Mouse (Mus musculus) forebrain, embryonic 10.5 days (tissue): ENCODE results near the gene Lyrm1. TPM values are rescaled to one million over a fixed set of nuclear protein-coding genes. Genes with fewer than 3 reads are reported as not detected.

Experiments
- DNase-seq: peaks from one replicate; pipeline ENCODE4 v3.0.0-alpha.2; 2017; ENCODE audit warnings: low spot score; ENCODE audit errors: extremely low spot score
- H3K27ac ChIP-seq: fragments of 300-500 bp; sonication (generic); 2 replicates; pipeline ENCODE4 v1.5.1; 2016; ENCODE audit warnings: mild to moderate bottlenecking
- H3K27me3 ChIP-seq: fragments of 300-500 bp; sonication (generic); 2 replicates; pipeline ENCODE4 v1.6.1; 2016; ENCODE audit warnings: mild to moderate bottlenecking; ENCODE audit not compliant: poor library complexity, severe bottlenecking
- H3K36me3 ChIP-seq: fragments of 300-500 bp; sonication (generic); replicated peaks from 2 replicates; pipeline ENCODE4 v1.6.1; 2016; ENCODE audit warnings: mild to moderate bottlenecking, moderate library complexity
- H3K4me1 ChIP-seq: fragments of 300-500 bp; sonication (generic); 2 replicates; pipeline ENCODE4 v1.6.1; 2016
- H3K4me3 ChIP-seq: fragments of 300-500 bp; sonication (generic); 2 replicates; pipeline ENCODE4 v1.5.1; 2016; ENCODE audit warnings: mild to moderate bottlenecking, moderate library complexity
- H3K9me3 ChIP-seq: fragments of 300-500 bp; sonication (generic); 2 replicates; pipeline ENCODE4 v1.6.1; 2016; ENCODE audit warnings: mild to moderate bottlenecking, moderate library complexity
- WGBS: fragments of 180-500 bp; shearing (Covaris S2); methylation state at CpG from one replicate; pipeline ENCODE4 v1.1.7; 2016; 5-methylcytosine and 5-hydroxymethylcytosine counted together
- polyA plus RNA-seq: library from polyadenylated mRNA; unstranded; fragments of >200 nt; fragmentation: Nextera tagmentation; extraction: Ambion mirVana; gene quantifications from 2 replicates; pipeline ENCODE4 v1.2.1, GENCODE M21; 2016

Gene Lyrm1
- polyA plus RNA-seq, 1 experiment from 2014 or later: 8.7 TPM

DNA sequence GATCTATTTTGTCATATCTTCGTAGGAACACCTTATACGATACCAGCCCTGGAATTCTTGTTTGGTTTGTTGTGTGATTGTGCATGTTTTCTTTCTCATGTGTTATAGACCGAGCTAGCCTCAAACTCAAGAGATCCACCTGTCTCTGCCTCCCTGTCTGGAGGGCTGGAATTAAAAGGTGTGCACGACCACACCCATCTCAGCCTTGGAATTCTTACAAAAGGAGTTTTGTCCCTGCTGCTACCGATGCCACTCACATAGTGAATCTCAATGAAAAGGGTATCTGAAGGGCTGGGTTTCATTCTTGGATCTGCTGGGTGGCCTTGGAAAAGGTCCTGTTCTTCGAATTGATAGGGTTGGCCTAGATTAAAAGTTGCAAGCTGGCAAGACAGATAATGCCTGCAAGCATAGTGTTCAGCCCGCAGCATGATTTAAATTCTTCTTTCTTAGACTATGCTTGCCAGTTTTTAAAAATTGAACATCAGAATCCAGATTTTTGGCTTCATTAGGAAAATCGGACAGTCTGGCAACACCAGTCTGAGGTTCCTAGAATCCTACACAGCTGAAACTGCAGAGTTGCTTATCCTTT lies 2.0 kb downstream of the Lyrm1 start:
- DNase-seq: no peak
- WGBS: 93% methylated on average over 8 of the region's 8 CpGs
- no peaks in the 10 kb centered on the region for H3K9me3 ChIP-seq
- no peak overlapping the region for H3K4me3 ChIP-seq
- H3K27me3 ChIP-seq: no peaks in the 10 kb centered on the region
- no peaks in the 10 kb centered on the region for H3K36me3 ChIP-seq
- H3K27ac ChIP-seq: no peak overlapping the region
- peaks cover 24% of the 10 kb centered on the region for H3K4me1 ChIP-seq

DNA sequence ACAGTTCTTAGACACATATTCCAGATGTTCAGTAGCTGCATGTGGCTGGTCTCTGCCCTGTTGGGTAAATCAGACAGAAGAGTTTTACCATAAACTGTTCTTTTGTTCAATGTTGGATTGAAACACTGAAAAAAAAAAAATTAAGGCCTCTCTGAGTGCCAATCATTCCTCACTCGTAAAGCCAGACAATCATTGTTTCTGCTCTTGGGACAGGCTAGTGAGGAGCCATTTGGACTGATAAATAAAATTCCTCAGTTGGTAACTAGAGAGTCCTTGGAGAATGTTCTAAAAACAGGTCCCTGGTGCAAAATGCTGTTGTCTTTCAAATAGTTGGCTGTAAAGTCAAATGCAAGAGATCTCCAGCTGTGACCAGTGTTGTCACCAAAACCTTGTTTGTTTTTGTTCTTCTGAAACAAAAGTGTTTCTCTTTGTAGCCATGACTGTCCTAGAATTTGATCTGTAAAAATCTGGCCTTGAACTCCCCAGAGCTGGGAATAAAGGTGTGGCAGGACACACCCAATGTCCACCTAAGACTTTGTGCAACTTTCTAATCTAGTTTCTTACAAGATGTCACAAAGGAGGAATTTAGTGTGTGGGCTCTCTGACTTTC lies 2.7 kb downstream of the Lyrm1 start:
- Histone ChIP-seq H3K36me3 (no peaks in the 10 kb centered on the region), H3K4me1 (peaks cover 24% of the 10 kb centered on the region), H3K27ac (no peak overlapping the region), H3K9me3 (no peaks in the 10 kb centered on the region), H3K4me3 (no peak overlapping the region), H3K27me3 (no peaks in the 10 kb centered on the region)
- DNase-seq: no peak
- WGBS: 86% methylated on average over 1 of the region's 1 CpGs

DNA sequence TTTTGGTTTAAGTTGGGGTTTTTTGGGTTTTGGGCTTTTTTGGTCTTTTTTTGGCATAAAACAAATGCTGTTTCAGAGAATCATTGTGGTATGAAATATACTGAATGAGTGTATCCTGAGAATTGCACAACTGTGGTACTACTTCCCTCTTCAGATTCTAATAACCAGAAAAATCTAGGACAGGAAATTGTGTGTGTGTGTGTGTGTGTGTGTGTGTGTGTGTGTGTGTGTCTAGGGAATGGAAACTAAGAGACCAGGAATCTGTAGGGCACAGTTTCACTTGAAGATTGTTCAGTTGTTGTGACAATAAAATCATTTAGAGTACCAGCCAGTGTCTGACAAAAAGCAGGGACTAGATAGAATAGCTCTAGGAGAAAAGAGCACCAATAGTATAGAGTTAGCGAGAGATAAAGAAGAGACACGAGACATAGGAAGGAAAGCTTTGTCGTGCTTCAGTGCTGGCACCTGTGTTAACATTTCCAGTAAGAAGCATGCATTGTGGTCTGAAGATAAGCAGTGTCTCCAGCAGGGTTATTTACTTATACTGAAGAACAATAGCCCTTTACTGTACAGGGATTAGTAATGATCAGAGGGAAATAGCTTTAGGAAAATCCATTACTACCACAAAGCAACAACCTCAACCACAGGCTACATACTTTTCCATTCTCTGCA lies 3.9 kb downstream of the Lyrm1 start:
- H3K27ac ChIP-seq: no peak overlapping the region
- no peak for DNase-seq

DNA sequence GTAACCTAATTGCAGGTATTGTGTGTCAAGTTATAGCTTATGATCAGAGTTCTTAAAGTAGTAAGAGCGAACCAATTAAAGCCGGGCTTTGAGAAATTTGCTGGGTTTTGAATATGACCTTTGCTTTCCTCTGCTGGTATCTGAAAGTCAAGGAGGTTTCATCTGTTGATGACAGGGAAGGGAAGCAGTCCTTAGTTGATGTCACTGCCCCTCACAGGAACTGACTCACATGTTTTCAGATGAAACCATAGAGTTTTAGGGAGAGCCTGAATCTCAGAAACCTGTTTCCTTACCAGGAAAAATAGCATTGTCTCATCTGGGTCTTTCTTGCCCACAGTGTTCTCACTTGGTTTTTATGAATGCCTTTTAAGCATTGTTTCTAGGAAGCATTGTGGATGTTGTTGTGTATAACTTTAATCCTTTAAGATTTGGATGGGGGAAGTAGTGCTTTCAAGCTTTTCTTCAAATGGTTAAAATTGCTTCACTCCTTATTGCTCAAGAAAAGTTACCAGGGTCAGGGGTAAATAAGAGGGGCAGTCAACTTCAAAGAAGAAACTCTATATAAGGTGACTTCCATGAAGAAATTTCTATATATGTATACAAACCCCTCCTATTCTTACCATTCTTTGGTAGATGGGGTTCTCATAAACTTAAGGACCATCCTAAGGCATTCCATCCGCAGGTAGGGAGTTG lies 11.0 kb downstream of the Lyrm1 start:
- Histone ChIP-seq H3K9me3 (no peaks in the 10 kb centered on the region), H3K4me1 (no peaks in the 10 kb centered on the region), H3K27me3 (no peaks in the 10 kb centered on the region), H3K27ac (no peak overlapping the region), H3K36me3 (no peaks in the 10 kb centered on the region), H3K4me3 (no peak overlapping the region)
- no peak for DNase-seq
- WGBS: 91% methylated on average over 3 of the region's 3 CpGs

More for the DNA sequence above, 3.9 kb downstream of the Lyrm1 start:
- peaks cover 18% of the 10 kb centered on the region for H3K4me1 ChIP-seq
- no peaks in the 10 kb centered on the region for H3K9me3 ChIP-seq
- H3K36me3 ChIP-seq: no peaks in the 10 kb centered on the region
- WGBS: 84% methylated on average over 3 of the region's 3 CpGs
- no peaks in the 10 kb centered on the region for H3K27me3 ChIP-seq
- H3K4me3 ChIP-seq: no peak overlapping the region

DNA sequence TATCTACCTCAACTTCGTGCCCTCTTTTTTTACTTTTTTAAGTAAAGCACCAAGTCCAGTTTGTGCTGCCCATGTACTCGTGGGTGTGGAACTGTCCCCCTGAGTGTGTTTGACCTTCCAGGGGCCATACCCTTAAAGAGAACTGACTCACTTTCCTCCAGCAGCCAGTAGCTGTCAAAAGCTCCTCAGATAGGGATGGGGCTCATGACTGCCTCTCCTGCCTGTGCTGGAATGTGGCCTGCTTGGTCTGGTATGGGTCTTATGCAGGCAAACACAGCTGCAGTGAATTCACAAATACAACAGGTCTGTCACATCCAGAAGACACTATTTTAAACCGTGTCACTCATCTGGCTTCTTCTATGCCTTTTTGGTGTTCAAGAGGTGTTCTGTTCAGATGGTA lies 16.1 kb downstream of the Lyrm1 start:
- DNase-seq: no peak
- 76% methylated on average over 3 of the region's 3 CpGs for WGBS
- Histone ChIP-seq H3K36me3 (no peaks in the 10 kb centered on the region), H3K4me3 (no peak overlapping the region), H3K27me3 (no peaks in the 10 kb centered on the region), H3K4me1 (no peaks in the 10 kb centered on the region), H3K27ac (no peak overlapping the region), H3K9me3 (no peaks in the 10 kb centered on the region)

DNA sequence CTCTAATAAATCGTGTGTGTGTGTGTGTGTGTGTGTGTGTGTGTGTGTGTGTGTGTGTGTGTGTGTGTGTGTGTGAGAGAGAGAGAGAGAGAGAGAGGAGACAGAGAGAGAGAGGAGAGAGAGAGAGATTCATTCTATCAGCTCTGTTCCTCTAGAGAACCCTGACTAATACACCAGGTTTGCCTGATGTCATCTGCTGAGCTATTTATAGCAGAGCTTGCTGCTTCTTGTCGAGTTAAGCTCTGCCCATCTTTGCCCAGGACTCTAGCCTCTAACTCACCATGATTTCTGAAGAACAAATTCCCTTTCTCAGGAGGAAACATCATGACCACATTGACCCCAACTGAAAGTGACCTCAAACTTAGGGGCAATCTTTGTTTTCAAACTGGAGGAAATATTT lies 24.8 kb downstream of the Lyrm1 start:
- no peaks in the 10 kb centered on the region for H3K27me3 ChIP-seq
- H3K4me1 ChIP-seq: no peaks in the 10 kb centered on the region
- no peak for DNase-seq
- no peaks in the 10 kb centered on the region for H3K36me3 ChIP-seq
- H3K27ac ChIP-seq: no peak overlapping the region
- 66% methylated on average over 2 of the region's 2 CpGs for WGBS
- H3K4me3 ChIP-seq: no peak overlapping the region
- H3K9me3 ChIP-seq: no peaks in the 10 kb centered on the region

DNA sequence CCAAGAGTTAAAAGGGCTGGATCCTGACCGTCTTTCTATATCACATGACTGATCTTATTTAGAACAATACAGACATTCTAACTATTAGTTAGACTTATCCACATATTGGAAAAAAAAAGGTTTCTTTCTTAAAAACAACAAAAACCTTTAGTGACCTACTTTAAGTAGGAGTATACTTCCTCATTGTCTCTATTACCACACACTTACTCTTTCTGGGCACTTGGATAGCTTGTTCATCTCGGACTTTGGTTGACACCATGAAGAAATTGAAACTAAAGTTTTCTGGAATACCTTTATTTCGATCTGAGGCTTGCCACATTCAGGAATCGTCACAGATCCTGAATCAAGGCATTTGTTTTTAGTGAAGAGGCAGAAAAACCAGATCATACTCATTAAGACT lies 25.4 kb downstream of the Lyrm1 start:
- WGBS: 84% methylated on average over 4 of the region's 4 CpGs
- Histone ChIP-seq H3K4me1 (no peaks in the 10 kb centered on the region), H3K27me3 (no peaks in the 10 kb centered on the region)

DNA sequence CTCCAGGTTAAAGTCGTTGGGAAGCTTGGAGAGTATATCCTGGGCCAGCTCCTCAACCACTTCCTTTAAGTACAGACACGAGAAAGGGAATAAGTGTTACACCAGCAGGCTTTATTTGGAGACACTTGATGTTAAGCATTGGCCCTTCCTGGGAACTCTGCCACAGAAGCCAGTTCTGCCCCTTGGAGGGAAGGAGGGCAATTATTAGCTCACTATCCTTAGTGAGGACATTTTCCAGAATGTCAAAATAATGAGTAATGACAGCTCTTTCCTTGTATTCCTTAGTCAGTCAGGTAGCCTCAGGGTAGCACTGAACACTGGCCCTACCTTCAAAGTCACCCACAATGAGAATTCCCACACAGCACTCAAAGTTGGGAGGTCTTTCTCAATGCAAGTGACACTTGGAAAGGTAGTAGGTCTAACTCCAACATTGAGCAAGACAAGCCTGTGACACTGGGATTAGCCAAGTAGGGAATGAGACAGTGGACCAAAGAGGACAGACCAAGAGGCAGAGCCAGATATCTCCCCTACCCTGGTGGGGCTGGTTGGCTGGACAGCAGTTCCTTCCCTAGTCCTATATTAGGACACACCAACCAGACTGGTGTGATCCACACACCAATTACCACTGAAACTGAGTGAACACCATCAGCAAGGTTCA lies 33.3 kb downstream of the Lyrm1 start:
- no peak for DNase-seq
- no peaks in the 10 kb centered on the region for H3K4me1 ChIP-seq
- no peaks in the 10 kb centered on the region for H3K36me3 ChIP-seq
- H3K27me3 ChIP-seq: no peaks in the 10 kb centered on the region
- no peak overlapping the region for H3K4me3 ChIP-seq
- 80% methylated on average over 2 of the region's 2 CpGs for whole genome bisulfite sequencing
- H3K27ac ChIP-seq: no peak overlapping the region
- no peaks in the 10 kb centered on the region for H3K9me3 ChIP-seq

More for the DNA sequence above, 25.4 kb downstream of the Lyrm1 start:
- H3K9me3 ChIP-seq: no peaks in the 10 kb centered on the region
- H3K4me3 ChIP-seq: no peak overlapping the region
- DNase-seq: no peak
- H3K27ac ChIP-seq: no peak overlapping the region
- H3K36me3 ChIP-seq: no peaks in the 10 kb centered on the region

DNA sequence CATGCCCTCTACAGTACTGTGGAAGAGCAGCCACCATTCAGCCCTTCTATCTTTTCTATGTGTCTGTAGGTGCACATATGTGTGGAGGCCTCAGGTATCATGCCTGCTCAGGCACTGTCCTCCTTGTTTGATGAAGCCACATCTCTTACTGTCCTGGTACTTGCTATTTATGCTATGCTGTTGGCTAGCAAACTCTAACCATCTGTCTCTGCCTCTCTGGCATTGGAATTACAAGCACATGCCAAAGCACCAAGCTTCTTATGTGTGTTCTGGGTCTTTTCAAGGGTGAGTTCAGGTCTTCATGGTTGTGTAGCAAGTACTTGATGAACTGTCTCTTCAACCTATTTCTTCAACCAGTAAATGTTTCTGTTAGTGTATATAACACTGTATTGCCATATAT lies 40.7 kb downstream of the Lyrm1 start:
- no peaks in the 10 kb centered on the region for H3K36me3 ChIP-seq
- no peak for DNase-seq
- H3K27me3 ChIP-seq: no peaks in the 10 kb centered on the region
- H3K27ac ChIP-seq: no peak overlapping the region
- H3K9me3 ChIP-seq: no peaks in the 10 kb centered on the region
- no peaks in the 10 kb centered on the region for H3K4me1 ChIP-seq
- no peak overlapping the region for H3K4me3 ChIP-seq

DNA sequence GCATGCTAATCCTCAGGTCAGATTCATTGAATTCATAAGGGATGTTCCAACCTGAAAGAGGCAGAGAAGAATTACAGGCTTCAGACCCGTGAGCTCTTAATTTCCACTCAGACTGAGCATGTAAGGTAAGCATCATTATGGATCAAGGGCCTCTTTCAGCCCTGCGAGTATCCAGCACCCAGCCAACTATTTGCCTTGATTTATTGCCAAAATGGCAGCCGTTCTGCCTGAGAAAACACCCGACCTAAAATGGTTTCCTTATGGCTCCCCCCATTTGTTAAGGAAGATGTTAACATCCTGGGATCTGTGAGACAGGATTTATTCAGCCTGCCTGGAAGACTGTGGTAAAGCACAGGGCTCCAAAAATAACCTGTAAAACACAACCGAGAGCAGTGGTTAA lies 41.4 kb downstream of the Lyrm1 start:
- H3K27ac ChIP-seq: no peak overlapping the region
- no peaks in the 10 kb centered on the region for H3K9me3 ChIP-seq
- no peak overlapping the region for H3K4me3 ChIP-seq
- H3K36me3 ChIP-seq: no peaks in the 10 kb centered on the region
- no peak for DNase-seq
- H3K4me1 ChIP-seq: no peaks in the 10 kb centered on the region
- no peaks in the 10 kb centered on the region for H3K27me3 ChIP-seq
- WGBS: 83% methylated on average over 5 of the region's 5 CpGs

DNA sequence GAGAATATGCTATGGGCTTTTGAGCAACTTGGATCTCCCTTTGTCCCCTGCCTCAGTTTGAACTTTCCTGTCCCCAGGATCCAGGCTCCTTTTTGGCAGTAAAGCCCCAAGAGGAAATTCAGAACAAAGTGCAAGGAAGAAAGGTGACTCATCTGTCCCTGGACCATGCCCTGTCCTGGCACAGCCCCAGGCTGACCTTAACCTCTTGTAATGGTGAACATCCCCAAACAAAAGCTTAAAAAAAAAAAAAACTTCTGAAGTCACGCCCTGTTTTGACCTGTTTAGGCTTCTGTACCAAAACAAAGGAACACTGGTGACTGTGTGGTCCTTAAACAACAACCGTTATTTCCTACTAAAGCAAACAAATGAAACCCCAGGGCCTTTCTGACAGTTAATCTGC lies 45.9 kb downstream of the Lyrm1 start:
- no peaks in the 10 kb centered on the region for H3K4me1 ChIP-seq
- H3K36me3 ChIP-seq: no peaks in the 10 kb centered on the region
- DNase-seq: no peak
- H3K27ac ChIP-seq: no peak overlapping the region
- H3K4me3 ChIP-seq: no peak overlapping the region
- no peaks in the 10 kb centered on the region for H3K27me3 ChIP-seq
- WGBS: 68% methylated on average over 2 of the region's 2 CpGs
- H3K9me3 ChIP-seq: no peaks in the 10 kb centered on the region

DNA sequence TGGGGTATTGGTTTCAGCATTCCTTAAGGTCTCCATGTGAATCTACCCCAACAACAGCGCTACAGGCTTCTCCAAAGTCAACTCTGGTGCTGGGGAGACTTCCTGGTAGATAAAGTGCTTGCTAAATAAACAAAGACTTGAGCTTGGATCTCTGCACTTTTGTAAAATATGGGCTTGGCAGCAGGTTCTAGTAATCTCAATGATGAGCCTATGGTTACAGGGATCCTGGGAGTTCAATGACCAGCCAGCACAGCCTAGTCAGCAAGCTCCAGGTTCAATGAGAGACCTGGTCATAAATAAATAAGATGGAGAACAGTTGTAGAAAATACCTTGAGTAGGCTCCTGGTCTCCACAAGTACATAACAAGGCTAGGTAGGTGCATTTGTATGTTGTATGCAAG lies 58.4 kb downstream of the Lyrm1 start:
- no peak for DNase-seq
- Histone ChIP-seq H3K4me1 (no peaks in the 10 kb centered on the region), H3K27ac (no peak overlapping the region), H3K4me3 (no peak overlapping the region), H3K27me3 (no peaks in the 10 kb centered on the region), H3K36me3 (no peaks in the 10 kb centered on the region), H3K9me3 (no peaks in the 10 kb centered on the region)
- WGBS: 85% methylated on average over 1 of the region's 1 CpGs

DNA sequence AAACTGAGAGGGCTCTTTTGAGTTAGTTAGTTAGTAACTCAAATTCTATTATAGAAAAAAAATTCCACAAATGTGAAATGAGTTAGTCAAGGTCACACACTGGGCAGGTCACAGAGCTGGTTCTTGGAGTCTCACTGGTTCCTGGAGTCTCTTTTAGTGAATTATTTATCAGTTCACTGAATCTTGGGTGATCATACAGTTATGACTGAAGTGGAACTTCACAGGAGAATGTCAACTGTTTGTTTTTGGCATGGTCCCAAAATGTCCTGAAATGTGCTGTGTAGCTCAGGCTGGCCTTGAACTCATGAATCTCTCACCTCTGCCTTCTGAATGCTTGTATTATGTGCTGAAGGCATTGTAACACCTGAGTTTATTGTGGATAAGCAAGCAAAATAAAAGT lies 61.8 kb downstream of the Lyrm1 start:
- Histone ChIP-seq H3K4me1 (no peaks in the 10 kb centered on the region), H3K36me3 (no peaks in the 10 kb centered on the region), H3K27me3 (no peaks in the 10 kb centered on the region), H3K9me3 (no peaks in the 10 kb centered on the region), H3K27ac (no peak overlapping the region), H3K4me3 (no peak overlapping the region)
- DNase-seq: no peak
